Mouse (Mus musculus): ENCODE measurements at regions not wholly inside any gene's neighbourhood (a gene's known extent, or its start where the extent isn't known, plus 50 kb on each side); places are given as distances from the start of the nearest gene placed in this dataset.

- Histone ChIP-seq H3K9ac (ENCODE audit: low read depth, poor library complexity, severe bottlenecking) (no peak overlapping the region), H3K9me3 (replicated peaks; ENCODE audit: control insufficient read depth, insufficient read depth, low read length, poor library complexity, severe bottlenecking) (no peaks in the 10 kb centered on the region), H3K4me1 (ENCODE audit: control insufficient read depth, insufficient read depth, low read length) (no peaks in the 10 kb centered on the region), H3K4me3 (ENCODE audit: low read depth, low read length) (no peak overlapping the region), H3K36me3 (ENCODE audit: control insufficient read depth, insufficient read depth, low read length, poor library complexity, severe bottlenecking) (no peaks in the 10 kb centered on the region), H3K27me3 (ENCODE audit: control insufficient read depth, insufficient read depth, low read length, poor library complexity, severe bottlenecking) (no peaks in the 10 kb centered on the region), H3K27ac (ENCODE audit: insufficient read depth, low read length) (no peak overlapping the region)
- TF ChIP-seq POLR2A (IDR thresholded peaks at IDR 0.05; ENCODE audit: insufficient read depth, low read length) (no peak), CTCF (IDR thresholded peaks at IDR 0.05; ENCODE audit: low read depth, low read length) (no peak), EP300 (IDR thresholded peaks at IDR 0.05; ENCODE audit: insufficient read depth, low read depth, low read length) (no peak)
Measured at GRCm38 (mm10) chr19:33078681-33079360, 313.3 kb downstream of the Rnls start.

GRCm38 (mm10) chr19:33079959-33080358 is 312.1 kb downstream of the Rnls start:
- Histone ChIP-seq H3K4me1 (ENCODE audit: control insufficient read depth, insufficient read depth, low read length) (no peaks in the 10 kb centered on the region), H3K4me3 (ENCODE audit: low read depth, low read length) (no peak overlapping the region), H3K27me3 (ENCODE audit: control insufficient read depth, insufficient read depth, low read length, poor library complexity, severe bottlenecking) (no peaks in the 10 kb centered on the region), H3K9ac (ENCODE audit: low read depth, poor library complexity, severe bottlenecking) (no peak overlapping the region), H3K27ac (ENCODE audit: insufficient read depth, low read length) (no peak overlapping the region), H3K36me3 (ENCODE audit: control insufficient read depth, insufficient read depth, low read length, poor library complexity, severe bottlenecking) (no peaks in the 10 kb centered on the region), H3K9me3 (replicated peaks; ENCODE audit: control insufficient read depth, insufficient read depth, low read length, poor library complexity, severe bottlenecking) (no peaks in the 10 kb centered on the region)
- TF ChIP-seq EP300 (IDR thresholded peaks at IDR 0.05; ENCODE audit: insufficient read depth, low read depth, low read length) (no peak), POLR2A (IDR thresholded peaks at IDR 0.05; ENCODE audit: insufficient read depth, low read length) (no peak), CTCF (IDR thresholded peaks at IDR 0.05; ENCODE audit: low read depth, low read length) (no peak)

- H3K27me3 ChIP-seq (ENCODE audit: control insufficient read depth, insufficient read depth, low read length, poor library complexity, severe bottlenecking) = no peaks in the 10 kb centered on the region
- no peak for TF ChIP-seq CTCF (IDR thresholded peaks at IDR 0.05; ENCODE audit: low read depth, low read length)
- no peak overlapping the region for H3K9ac ChIP-seq (ENCODE audit: low read depth, poor library complexity, severe bottlenecking)
- no peak overlapping the region for H3K4me3 ChIP-seq (ENCODE audit: low read depth, low read length)
- H3K27ac ChIP-seq (ENCODE audit: insufficient read depth, low read length) = no peak overlapping the region
- H3K9me3 ChIP-seq (replicated peaks; ENCODE audit: control insufficient read depth, insufficient read depth, low read length, poor library complexity, severe bottlenecking) = no peaks in the 10 kb centered on the region
- no peaks in the 10 kb centered on the region for H3K4me1 ChIP-seq (ENCODE audit: control insufficient read depth, insufficient read depth, low read length)
- H3K36me3 ChIP-seq (ENCODE audit: control insufficient read depth, insufficient read depth, low read length, poor library complexity, severe bottlenecking) = no peaks in the 10 kb centered on the region
Measured at GRCm38 (mm10) chr19:33081493-33081892, 310.6 kb downstream of the Rnls start.

- TF ChIP-seq CTCF (IDR thresholded peaks at IDR 0.05; ENCODE audit: low read depth, low read length) (no peak), EP300 (IDR thresholded peaks at IDR 0.05; ENCODE audit: insufficient read depth, low read depth, low read length) (no peak), POLR2A (IDR thresholded peaks at IDR 0.05; ENCODE audit: insufficient read depth, low read length) (no peak)
- H3K27me3 ChIP-seq (ENCODE audit: control insufficient read depth, insufficient read depth, low read length, poor library complexity, severe bottlenecking) = no peaks in the 10 kb centered on the region
Measured at GRCm38 (mm10) chr19:33083371-33083770, 308.7 kb downstream of the Rnls start.

GRCm38 (mm10) chr19:33084683-33085082 is 307.4 kb downstream of the Rnls start:
- Histone ChIP-seq H3K36me3 (ENCODE audit: control insufficient read depth, insufficient read depth, low read length, poor library complexity, severe bottlenecking) (no peaks in the 10 kb centered on the region), H3K27ac (ENCODE audit: insufficient read depth, low read length) (no peak overlapping the region), H3K27me3 (ENCODE audit: control insufficient read depth, insufficient read depth, low read length, poor library complexity, severe bottlenecking) (no peaks in the 10 kb centered on the region), H3K4me3 (ENCODE audit: low read depth, low read length) (no peak overlapping the region), H3K9me3 (replicated peaks; ENCODE audit: control insufficient read depth, insufficient read depth, low read length, poor library complexity, severe bottlenecking) (no peaks in the 10 kb centered on the region), H3K9ac (ENCODE audit: low read depth, poor library complexity, severe bottlenecking) (no peak overlapping the region), H3K4me1 (ENCODE audit: control insufficient read depth, insufficient read depth, low read length) (no peaks in the 10 kb centered on the region)
- TF ChIP-seq CTCF (IDR thresholded peaks at IDR 0.05; ENCODE audit: low read depth, low read length) = no peak
- TF ChIP-seq EP300 (IDR thresholded peaks at IDR 0.05; ENCODE audit: insufficient read depth, low read depth, low read length) = no peak
- TF ChIP-seq POLR2A (IDR thresholded peaks at IDR 0.05; ENCODE audit: insufficient read depth, low read length) = no peak

More at GRCm38 (mm10) chr19:33083371-33083770, 308.7 kb downstream of the Rnls start:
- H3K9me3 ChIP-seq (replicated peaks; ENCODE audit: control insufficient read depth, insufficient read depth, low read length, poor library complexity, severe bottlenecking) = no peaks in the 10 kb centered on the region
- no peaks in the 10 kb centered on the region for H3K4me1 ChIP-seq (ENCODE audit: control insufficient read depth, insufficient read depth, low read length)
- no peak overlapping the region for H3K27ac ChIP-seq (ENCODE audit: insufficient read depth, low read length)
- H3K9ac ChIP-seq (ENCODE audit: low read depth, poor library complexity, severe bottlenecking) = no peak overlapping the region
- H3K4me3 ChIP-seq (ENCODE audit: low read depth, low read length) = no peak overlapping the region
- H3K36me3 ChIP-seq (ENCODE audit: control insufficient read depth, insufficient read depth, low read length, poor library complexity, severe bottlenecking) = no peaks in the 10 kb centered on the region

Data from ES-Bruce4 (cell line).